Mouse (Mus musculus): Measurements from ENCODE around the gene Spata31d1a. TPM values are rescaled to one million over a fixed set of nuclear protein-coding genes. Genes with fewer than 3 reads are reported as not detected.

Gene Spata31d1a
- polyA plus RNA-seq (2015; fragmentation: Nextera tagmentation; extraction: Ambion mirVana) = 0.16 and 0.30 TPM in 2 replicates

DNA sequence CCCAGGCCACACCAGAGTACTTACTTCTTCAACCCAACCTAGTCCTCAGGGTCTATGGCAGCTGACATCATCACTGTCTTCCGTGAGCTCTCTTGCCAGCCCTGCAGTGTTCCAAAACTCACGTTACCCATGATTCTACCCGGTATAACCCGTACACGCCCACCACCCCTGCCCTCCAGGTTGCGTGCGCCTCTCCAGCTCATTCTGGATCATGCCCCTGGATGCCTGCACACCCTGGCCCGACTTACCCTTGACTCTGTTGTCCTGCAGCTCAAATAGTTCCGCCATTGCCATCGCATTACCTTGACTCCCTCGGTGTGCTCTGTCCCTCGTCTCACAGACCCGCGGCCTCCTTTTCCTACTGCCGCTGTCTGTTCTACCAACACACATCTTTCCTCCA, at the start of gene Spata31d1a:
TSS of gene Spata31d1a (minus strand) at position 101 of the 400 bp plus-strand sequence.
- no peak within 1 kb of the TSS for H3K4me2 ChIP-seq (ENCODE audit: low read length)
- H3K9ac ChIP-seq (ENCODE audit: low read depth, low read length) = no peak within 1 kb of the TSS
- no peaks in the 10 kb centered on the region for H3K27me3 ChIP-seq (ENCODE audit: control insufficient read depth, insufficient read depth, low read depth, low read length)
- 93% methylated on average over 15 of the region's 15 CpGs for WGBS
- no peaks in the 10 kb centered on the region for H3K9me3 ChIP-seq (replicated peaks; ENCODE audit: control insufficient read depth, low read length, poor library complexity, severe bottlenecking)
- no peak within 1 kb of the TSS for H3K27ac ChIP-seq (ENCODE audit: low read length)
- H3K4me3 ChIP-seq (ENCODE audit: low read depth, low read length) = no peak within 1 kb of the TSS
- no peaks in the 10 kb centered on the region for H3K4me1 ChIP-seq (ENCODE audit: control insufficient read depth, insufficient read depth, low read length)
- no peak for ATAC-seq
- no peaks in the 10 kb centered on the region for H3K36me3 ChIP-seq (ENCODE audit: control insufficient read depth, insufficient read depth, low read length)

DNA sequence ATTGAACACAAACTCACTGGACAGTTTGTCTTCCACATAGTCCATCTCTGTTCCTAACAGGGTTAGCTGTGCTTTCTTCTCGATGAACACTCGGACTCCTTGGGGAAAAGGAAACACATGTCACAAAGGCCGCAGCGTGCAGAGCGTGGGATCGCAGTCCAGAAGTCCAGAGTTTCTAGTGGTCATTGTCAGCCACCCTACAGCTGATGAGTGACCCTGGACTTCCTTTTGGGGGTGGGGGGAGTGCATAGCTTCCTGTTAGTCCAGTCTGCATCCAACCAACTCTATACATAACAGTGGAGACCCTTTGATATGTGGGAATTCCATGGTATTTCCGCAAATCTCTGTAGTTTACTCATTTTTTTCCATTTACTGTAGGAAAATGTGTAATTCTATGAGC, 46.8 kb upstream of the Spata31d1a start:
- Histone ChIP-seq H3K4me3 (ENCODE audit: low read depth, low read length) (no peak overlapping the region), H3K4me1 (ENCODE audit: control insufficient read depth, insufficient read depth, low read length) (no peaks in the 10 kb centered on the region), H3K27ac (ENCODE audit: low read length) (no peak overlapping the region), H3K36me3 (ENCODE audit: control insufficient read depth, insufficient read depth, low read length) (peaks cover 26% of the 10 kb centered on the region), H3K4me2 (ENCODE audit: low read length) (no peak overlapping the region), H3K9ac (ENCODE audit: low read depth, low read length) (no peak overlapping the region), H3K9me3 (replicated peaks; ENCODE audit: control insufficient read depth, low read length, poor library complexity, severe bottlenecking) (no peaks in the 10 kb centered on the region), H3K27me3 (ENCODE audit: control insufficient read depth, insufficient read depth, low read depth, low read length) (no peaks in the 10 kb centered on the region)
- no peak for ATAC-seq
- WGBS = 96% methylated on average over 7 of the region's 7 CpGs

DNA sequence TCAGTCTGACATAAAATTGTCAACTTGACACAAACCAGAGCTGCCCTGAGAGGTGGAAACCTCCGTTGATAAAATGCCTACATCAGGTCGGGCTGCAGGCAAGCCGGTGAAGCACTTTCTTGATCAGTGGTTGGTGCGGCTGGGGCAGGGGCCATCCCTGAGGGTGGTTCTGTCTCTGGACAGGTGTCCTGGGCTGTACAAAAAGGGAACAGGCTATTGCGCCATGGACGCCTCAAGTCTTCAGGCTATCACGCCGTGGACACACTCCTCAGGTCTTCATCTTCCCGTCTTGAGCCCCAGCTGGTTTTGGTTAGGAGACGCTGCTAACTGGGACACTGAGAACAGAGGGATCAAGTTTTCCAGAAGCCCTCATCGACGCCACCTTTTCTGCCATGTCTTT, 40.2 kb upstream of the Spata31d1a start:
- 88% methylated on average over 12 of the region's 12 CpGs for WGBS
- no peak overlapping the region for H3K27ac ChIP-seq (ENCODE audit: low read length)

DNA sequence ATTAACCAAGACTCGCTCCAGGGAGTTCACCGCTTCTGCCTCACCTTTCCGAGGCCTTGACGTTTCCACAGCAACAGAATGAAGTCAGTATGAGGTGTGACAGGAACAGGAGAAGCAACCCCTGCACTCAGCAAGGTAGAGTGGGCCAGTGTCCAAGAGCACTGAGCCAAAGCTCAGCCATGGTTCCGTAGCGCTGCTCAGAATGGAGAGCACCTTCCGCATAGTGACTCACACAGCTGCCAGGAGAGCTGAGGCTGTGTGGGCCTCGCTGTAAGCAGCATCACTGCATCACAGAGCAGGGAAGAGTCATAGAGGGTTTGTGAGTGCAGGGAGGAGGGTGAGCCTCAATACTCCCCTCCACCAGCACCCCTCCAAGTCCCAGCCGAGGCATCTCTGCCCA, 36.6 kb upstream of the Spata31d1a start, which contains the start of gene 1700014D04Rik:
TSS of gene 1700014D04Rik (minus strand) at position 42 of the 400 bp plus-strand sequence.
- Histone ChIP-seq H3K4me2 (ENCODE audit: low read length) (no peak within 1 kb of the TSS), H3K9ac (ENCODE audit: low read depth, low read length) (no peak within 1 kb of the TSS), H3K27me3 (ENCODE audit: control insufficient read depth, insufficient read depth, low read depth, low read length) (no peaks in the 10 kb centered on the region), H3K9me3 (replicated peaks; ENCODE audit: control insufficient read depth, low read length, poor library complexity, severe bottlenecking) (no peaks in the 10 kb centered on the region), H3K4me3 (ENCODE audit: low read depth, low read length) (no peak within 1 kb of the TSS), H3K4me1 (ENCODE audit: control insufficient read depth, insufficient read depth, low read length) (no peaks in the 10 kb centered on the region), H3K27ac (ENCODE audit: low read length) (no peak within 1 kb of the TSS), H3K36me3 (ENCODE audit: control insufficient read depth, insufficient read depth, low read length) (no peaks in the 10 kb centered on the region)
- WGBS = 81% methylated on average over 9 of the region's 9 CpGs
- ATAC-seq = no peak

More for the DNA sequence above, 40.2 kb upstream of the Spata31d1a start:
- H3K4me2 ChIP-seq (ENCODE audit: low read length) = no peak overlapping the region
- H3K4me3 ChIP-seq (ENCODE audit: low read depth, low read length) = no peak overlapping the region
- no peaks in the 10 kb centered on the region for H3K4me1 ChIP-seq (ENCODE audit: control insufficient read depth, insufficient read depth, low read length)
- no peaks in the 10 kb centered on the region for H3K27me3 ChIP-seq (ENCODE audit: control insufficient read depth, insufficient read depth, low read depth, low read length)
- ATAC-seq = no peak
- peaks cover 3% of the 10 kb centered on the region for H3K36me3 ChIP-seq (ENCODE audit: control insufficient read depth, insufficient read depth, low read length)
- H3K9ac ChIP-seq (ENCODE audit: low read depth, low read length) = no peak overlapping the region
- no peaks in the 10 kb centered on the region for H3K9me3 ChIP-seq (replicated peaks; ENCODE audit: control insufficient read depth, low read length, poor library complexity, severe bottlenecking)

DNA sequence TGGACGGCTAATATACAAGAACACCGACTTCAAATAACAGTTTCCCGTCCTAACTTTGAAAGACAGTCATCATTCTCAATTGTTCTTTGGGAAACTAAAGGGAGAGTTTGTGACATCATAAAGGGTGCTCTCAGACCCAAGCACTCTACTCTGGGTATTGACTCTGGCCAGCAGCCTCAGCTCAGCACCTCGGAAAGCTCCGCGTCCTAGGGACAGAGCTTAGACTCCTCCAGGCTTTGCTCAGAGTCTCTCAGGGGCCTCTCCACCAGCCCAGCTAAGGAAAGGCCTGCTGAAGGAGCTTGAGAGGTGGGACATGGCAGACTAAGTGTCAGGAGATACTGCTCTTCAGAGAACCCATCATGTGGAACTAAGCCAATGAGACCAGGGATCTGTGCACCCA, 36.0 kb upstream of the Spata31d1a start:
- Histone ChIP-seq H3K27ac (ENCODE audit: low read length) (no peak overlapping the region), H3K4me1 (ENCODE audit: control insufficient read depth, insufficient read depth, low read length) (no peaks in the 10 kb centered on the region), H3K9ac (ENCODE audit: low read depth, low read length) (no peak overlapping the region), H3K4me3 (ENCODE audit: low read depth, low read length) (no peak overlapping the region), H3K9me3 (replicated peaks; ENCODE audit: control insufficient read depth, low read length, poor library complexity, severe bottlenecking) (no peaks in the 10 kb centered on the region), H3K36me3 (ENCODE audit: control insufficient read depth, insufficient read depth, low read length) (no peaks in the 10 kb centered on the region), H3K27me3 (ENCODE audit: control insufficient read depth, insufficient read depth, low read depth, low read length) (no peaks in the 10 kb centered on the region), H3K4me2 (ENCODE audit: low read length) (no peak overlapping the region)
- 71% methylated on average over 6 of the region's 6 CpGs for WGBS
- ATAC-seq = no peak

DNA sequence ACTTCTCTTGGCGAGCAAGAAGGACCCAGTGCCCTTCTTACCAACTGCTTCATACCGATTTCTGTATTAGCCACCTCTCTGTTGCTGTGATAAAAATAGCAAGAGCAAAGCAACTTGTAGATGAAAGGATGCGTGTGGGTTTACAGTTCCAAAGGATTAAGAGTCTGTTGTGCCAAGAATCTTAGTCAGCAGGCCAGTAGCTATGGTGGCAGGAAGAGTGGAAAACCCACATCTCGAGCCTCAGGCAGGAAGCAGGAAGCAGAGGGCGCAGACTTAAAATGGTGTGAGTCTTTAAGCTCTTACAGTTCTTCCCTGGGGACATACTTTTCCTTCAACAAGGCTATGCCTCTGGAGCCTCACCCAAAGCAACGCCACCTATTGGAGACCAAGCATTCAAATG, 35.3 kb upstream of the Spata31d1a start:
- Histone ChIP-seq H3K27ac (ENCODE audit: low read length) (no peak overlapping the region), H3K36me3 (ENCODE audit: control insufficient read depth, insufficient read depth, low read length) (no peaks in the 10 kb centered on the region), H3K4me2 (ENCODE audit: low read length) (no peak overlapping the region), H3K4me3 (ENCODE audit: low read depth, low read length) (no peak overlapping the region), H3K9ac (ENCODE audit: low read depth, low read length) (no peak overlapping the region), H3K27me3 (ENCODE audit: control insufficient read depth, insufficient read depth, low read depth, low read length) (no peaks in the 10 kb centered on the region), H3K4me1 (ENCODE audit: control insufficient read depth, insufficient read depth, low read length) (no peaks in the 10 kb centered on the region), H3K9me3 (replicated peaks; ENCODE audit: control insufficient read depth, low read length, poor library complexity, severe bottlenecking) (no peaks in the 10 kb centered on the region)
- ATAC-seq = no peak
- 87% methylated on average over 6 of the region's 6 CpGs for WGBS

DNA sequence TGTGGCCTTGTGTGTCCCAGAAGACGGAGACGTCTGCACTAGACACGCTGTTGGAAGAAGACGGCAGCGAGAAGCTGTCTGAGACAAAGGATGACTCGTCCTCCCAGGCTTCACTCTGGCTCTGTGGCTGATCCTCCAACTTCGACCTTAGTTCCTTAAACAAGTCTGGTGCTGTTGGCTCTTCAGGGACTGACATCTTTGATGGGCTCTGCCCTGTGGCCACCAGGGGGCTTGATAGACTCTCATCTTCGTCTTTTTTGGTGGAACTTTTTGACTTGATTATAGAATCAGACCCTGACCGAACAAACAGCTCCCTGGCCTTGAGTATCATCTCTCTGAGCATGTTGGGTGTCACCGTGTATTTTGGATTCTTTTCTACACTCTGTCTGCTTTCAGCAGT, 31.6 kb upstream of the Spata31d1a start:
- H3K27ac ChIP-seq (ENCODE audit: low read length) = no peak overlapping the region
- no peak overlapping the region for H3K4me2 ChIP-seq (ENCODE audit: low read length)
- no peak overlapping the region for H3K4me3 ChIP-seq (ENCODE audit: low read depth, low read length)
- H3K4me1 ChIP-seq (ENCODE audit: control insufficient read depth, insufficient read depth, low read length) = no peaks in the 10 kb centered on the region
- 76% methylated on average over 10 of the region's 10 CpGs for WGBS
- H3K36me3 ChIP-seq (ENCODE audit: control insufficient read depth, insufficient read depth, low read length) = no peaks in the 10 kb centered on the region
- H3K27me3 ChIP-seq (ENCODE audit: control insufficient read depth, insufficient read depth, low read depth, low read length) = no peaks in the 10 kb centered on the region
- H3K9me3 ChIP-seq (replicated peaks; ENCODE audit: control insufficient read depth, low read length, poor library complexity, severe bottlenecking) = no peaks in the 10 kb centered on the region
- no peak overlapping the region for H3K9ac ChIP-seq (ENCODE audit: low read depth, low read length)
- no peak for ATAC-seq

DNA sequence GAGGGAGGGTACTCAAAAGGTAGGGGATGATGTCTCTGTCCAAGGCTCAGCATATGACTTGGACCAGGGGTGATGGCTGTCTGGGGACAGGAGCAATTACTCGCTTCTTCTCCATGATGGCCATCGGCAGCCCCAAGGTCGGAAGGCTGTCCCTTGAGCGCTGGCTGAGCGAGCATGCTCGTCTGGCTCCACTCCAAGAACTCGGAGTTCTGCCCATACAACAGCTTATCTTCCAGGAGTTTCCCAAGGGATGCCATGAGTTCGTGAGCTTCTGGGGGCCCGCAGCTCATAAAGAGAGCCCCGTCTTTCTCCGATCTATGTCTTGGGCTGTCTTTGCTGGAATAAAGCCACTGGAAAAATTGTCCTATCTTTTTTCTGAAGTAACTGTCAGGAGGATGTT, 31.0 kb upstream of the Spata31d1a start:
- H3K27ac ChIP-seq (ENCODE audit: low read length) = no peak overlapping the region
- no peak overlapping the region for H3K4me2 ChIP-seq (ENCODE audit: low read length)
- H3K9me3 ChIP-seq (replicated peaks; ENCODE audit: control insufficient read depth, low read length, poor library complexity, severe bottlenecking) = no peaks in the 10 kb centered on the region
- ATAC-seq = no peak
- H3K27me3 ChIP-seq (ENCODE audit: control insufficient read depth, insufficient read depth, low read depth, low read length) = no peaks in the 10 kb centered on the region
- no peaks in the 10 kb centered on the region for H3K4me1 ChIP-seq (ENCODE audit: control insufficient read depth, insufficient read depth, low read length)
- H3K9ac ChIP-seq (ENCODE audit: low read depth, low read length) = no peak overlapping the region
- WGBS = 94% methylated on average over 11 of the region's 11 CpGs
- no peaks in the 10 kb centered on the region for H3K36me3 ChIP-seq (ENCODE audit: control insufficient read depth, insufficient read depth, low read length)
- no peak overlapping the region for H3K4me3 ChIP-seq (ENCODE audit: low read depth, low read length)

DNA sequence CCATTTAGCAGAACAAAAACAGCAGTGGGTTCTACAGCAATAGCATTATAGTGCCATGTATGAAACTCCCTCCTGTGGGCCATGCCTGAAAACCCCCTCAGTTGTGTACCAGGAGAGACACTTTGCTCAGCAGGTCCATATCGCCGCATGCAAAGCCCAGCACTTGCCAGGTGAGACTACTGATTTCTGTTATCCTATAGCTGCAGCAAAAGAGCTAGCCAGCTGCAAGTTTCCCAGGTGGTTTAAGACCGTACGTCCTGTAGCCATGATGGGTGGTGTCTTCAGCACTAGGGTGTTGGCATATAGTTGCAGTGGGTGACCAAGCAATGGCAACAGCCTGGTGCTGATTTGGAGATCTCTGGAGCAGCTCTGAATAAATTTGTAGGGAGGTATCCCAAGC, 29.3 kb upstream of the Spata31d1a start:
- Histone ChIP-seq H3K4me1 (ENCODE audit: control insufficient read depth, insufficient read depth, low read length) (no peaks in the 10 kb centered on the region), H3K4me3 (ENCODE audit: low read depth, low read length) (no peak overlapping the region), H3K36me3 (ENCODE audit: control insufficient read depth, insufficient read depth, low read length) (no peaks in the 10 kb centered on the region), H3K27me3 (ENCODE audit: control insufficient read depth, insufficient read depth, low read depth, low read length) (no peaks in the 10 kb centered on the region), H3K9ac (ENCODE audit: low read depth, low read length) (no peak overlapping the region), H3K27ac (ENCODE audit: low read length) (no peak overlapping the region), H3K4me2 (ENCODE audit: low read length) (no peak overlapping the region), H3K9me3 (replicated peaks; ENCODE audit: control insufficient read depth, low read length, poor library complexity, severe bottlenecking) (no peaks in the 10 kb centered on the region)
- no peak for ATAC-seq
- 95% methylated on average over 4 of the region's 4 CpGs for WGBS

Data from midbrain, embryonic 16.5 days (tissue).